Comparison of ENCODE assay signal across 15 mouse cellular contexts in the genomic region with DNA sequence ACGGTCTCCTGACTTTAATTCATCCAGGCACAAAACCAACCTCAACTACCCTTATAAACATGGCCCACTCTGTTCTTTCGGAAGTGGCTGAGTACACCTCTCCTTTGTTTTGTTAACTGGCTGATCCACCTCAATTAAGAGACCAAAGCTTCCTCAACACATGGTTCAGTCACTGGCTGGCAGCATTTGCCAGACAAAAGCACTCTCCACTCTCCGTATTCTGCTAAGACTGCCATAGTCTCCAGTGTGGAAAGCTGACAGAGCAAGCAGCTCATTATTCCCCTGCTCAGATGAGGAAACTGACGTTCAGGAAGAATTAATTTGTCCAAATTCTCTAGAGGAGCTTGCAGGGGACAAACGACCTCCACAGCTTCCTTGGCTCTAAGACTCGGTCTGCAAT. TPM values are rescaled to one million over a fixed set of nuclear protein-coding genes. Genes with fewer than 3 reads are reported as not detected.
DNase-seq lines count a peak whose midpoint lies in the region; ATAC-seq and TF ChIP-seq lines count a peak whose summit lies in the region.
"Had no signal": no experiment of that assay in that cellular context is flagged by ENCODE, and none has a peak within 500 bp of the region (broad histone marks: within the 10 kb centered on the region; RNA-seq: fewer than 3 reads in every experiment).

No protein-coding gene starts in this region.

- H3K36me3 ChIP-seq in kidney, embryonic 16.5 days (ENCODE audit: insufficient read depth, low read length): no peaks in the 10 kb centered on the region
- no peaks in the 10 kb centered on the region for H3K36me3 ChIP-seq in thymus, adult 2 months (ENCODE audit: control insufficient read depth, insufficient read depth, low read length)
- H3K36me3 ChIP-seq: hindbrain, embryonic 10.5 days; neural tube, embryonic 12.5 days had no signal

- DNase-seq in kidney, adult 18-20 months: no peak
- DNase-seq in thymus, adult 2 months: no peak
- no peak for DNase-seq in thymus, postnatal 10 days (ENCODE audit: low spot score in 2 of 2)
- DNase-seq in ZHBTc4 (ENCODE audit: low read depth, low spot score): peak; percentile 59
- peak; percentile 48 for DNase-seq in naive thymus-derived CD4-positive, alpha-beta T cell, adult 2 months (ENCODE audit: low read depth)
- no peak for DNase-seq in adrenal gland, postnatal 4 days (ENCODE audit: low spot score in 2 of 2)
- no peak for DNase-seq in gastrocnemius, postnatal 14 days

- H3K27me3 ChIP-seq in kidney, embryonic 16.5 days (ENCODE audit: insufficient read depth, low read length): no peaks in the 10 kb centered on the region
- no peaks in the 10 kb centered on the region for H3K27me3 ChIP-seq in thymus, adult 2 months (ENCODE audit: control insufficient read depth, insufficient read depth, low read length)
- H3K27me3 ChIP-seq: megakaryocyte, embryonic 14.5 days; neural tube, embryonic 12.5 days had no signal

- no peak overlapping the region for H3K4me2 ChIP-seq in kidney, embryonic 16.5 days (replicated peaks; ENCODE audit: low read depth, low read length)
- H3K4me2 ChIP-seq: neural tube, embryonic 12.5 days had no signal

- H3K9ac ChIP-seq in kidney, embryonic 16.5 days (replicated peaks; ENCODE audit: low read length): 0 out of 2 replicates have a peak overlapping the region, but pooled peaks have one; percentile 16
- H3K9ac ChIP-seq: liver, postnatal 0 days; neural tube, embryonic 12.5 days had no signal

- H3K27ac ChIP-seq in kidney, embryonic 16.5 days (ENCODE audit: low read length): 0 out of 2 replicates have a peak overlapping the region, but pooled peaks have one; percentile 36
- H3K27ac ChIP-seq in thymus, adult 2 months (ENCODE audit: control insufficient read depth, insufficient read depth, low read length): peak overlapping the region; percentile 41
- H3K27ac ChIP-seq: hindbrain, embryonic 10.5 days; left cerebral cortex, adult 2 months; neural tube, embryonic 12.5 days had no signal

- TF ChIP-seq POLR2A in thymus, adult 2 months (IDR thresholded peaks at IDR 0.05; ENCODE audit: control insufficient read depth, extremely low read depth, insufficient read depth, low read length, poor library complexity): no peak

- H3K4me3 ChIP-seq in kidney, embryonic 16.5 days (ENCODE audit: low read length): no peak overlapping the region
- no peak overlapping the region for H3K4me3 ChIP-seq in thymus, adult 2 months (ENCODE audit: control insufficient read depth, insufficient read depth, low read length)
- H3K4me3 ChIP-seq: erythroblast, embryonic 14.5 days; hindbrain, embryonic 10.5 days; left cerebral cortex, adult 2 months; megakaryocyte, embryonic 14.5 days; neural tube, embryonic 12.5 days had no signal

- H3K9me3 ChIP-seq in kidney, embryonic 16.5 days (ENCODE audit: low read length): no peaks in the 10 kb centered on the region
- H3K9me3 ChIP-seq: hindbrain, embryonic 10.5 days; megakaryocyte, embryonic 14.5 days; neural tube, embryonic 12.5 days had no signal

- WGBS in kidney, embryonic 16.5 days: 41% methylated on average over 6 of the region's 6 CpGs
- WGBS in thymus, adult 2 months: 63% methylated on average over 6 of the region's 6 CpGs

- intact Hi-C loops in gastrocnemius, postnatal 14 days (cut with DNase I; ENCODE audit: low total_unique reads): loop anchor here (10.0 kb wide), 1 partner anchor 79 kb away; no protein-coding TSS in a partner anchor

- ATAC-seq in kidney, embryonic 16.5 days (ENCODE audit: low FRiP score, low TSS enrichment): no peak
- ATAC-seq: forebrain, embryonic 14.5 days had no signal

- peaks cover 22% of the 10 kb centered on the region for H3K4me1 ChIP-seq in kidney, embryonic 16.5 days (ENCODE audit: insufficient read depth, low read length)
- peaks cover 26% of the 10 kb centered on the region for H3K4me1 ChIP-seq in thymus, adult 2 months (replicated peaks; ENCODE audit: control insufficient read depth, insufficient read depth, low read length)

- no peak for TF ChIP-seq CTCF in thymus, adult 2 months (IDR thresholded peaks at IDR 0.05; ENCODE audit: borderline replicate concordance, control insufficient read depth, extremely low read depth, insufficient read depth, low read length, poor library complexity)

RNA-seq across cellular contexts. Expression of a gene that starts 56.5 kb away (rescaled TPM):
- 104 and 106 TPM in 2 replicates for polyA plus RNA-seq in kidney, embryonic 16.5 days (2015; fragmentation: Nextera tagmentation; extraction: Ambion mirVana)
- 64.6 and 70.1 TPM in 2 replicates for polyA plus RNA-seq in thymus, adult 2 months (2012; rRNA removed)
- total RNA-seq in adrenal gland, postnatal 4 days (2021): 10 to 100 TPM; 87.3 to 98.2 TPM
- total RNA-seq in gastrocnemius, postnatal 14 days (2021): 10 to 100 TPM; 32.4 to 37.7 TPM

Comparison
In these comparisons a context has a peak if more than half of its experiments do, and no peak if none do; other contexts are left out.
1. DNase-seq: peak in ZHBTc4 (single experiment) and naive thymus-derived CD4-positive, alpha-beta T cell, adult 2 months (single experiment); none in kidney, adult 18-20 months (single experiment), thymus, adult 2 months (single experiment), thymus, postnatal 10 days (0 of 2), adrenal gland, postnatal 4 days (0 of 2) and gastrocnemius, postnatal 14 days (single experiment).